Mouse (Mus musculus) midbrain, embryonic 12.5 days (tissue): ENCODE results near the gene 9030624G23Rik. TPM values are rescaled to one million over a fixed set of nuclear protein-coding genes. Genes with fewer than 3 reads are reported as not detected.
A peak's percentile ranks its signal among the peaks of the same experiment; 100 is the strongest.
"Not testable (repeated sequence)": the region's sequence is repeated elsewhere in the genome, so short reads cannot be mapped to it uniquely, and the experiment has no call there.

ENCODE experiments used
- ATAC-seq: fragments of 200-750 bp; cut with Nextera tagmentation; 2 replicates; pipeline ENCODE4 v1.8.0; 2017; ENCODE audit warnings: low read depth, moderate TSS enrichment, moderate library complexity; ENCODE audit not compliant: low FRiP score
- H3K27ac ChIP-seq: fragments of 300-500 bp; sonication (generic); replicated peaks from 2 replicates; pipeline ENCODE4 v1.5.1; 2016; ENCODE audit warnings: mild to moderate bottlenecking
- H3K27me3 ChIP-seq: fragments of 300-500 bp; sonication (generic); 2 replicates; pipeline ENCODE4 v1.6.1; 2016; ENCODE audit warnings: mild to moderate bottlenecking
- H3K36me3 ChIP-seq: fragments of 300-500 bp; sonication (generic); 2 replicates; pipeline ENCODE4 v1.6.1; 2016
- H3K4me1 ChIP-seq: fragments of 300-500 bp; sonication (generic); 2 replicates; pipeline ENCODE4 v1.6.1; 2016
- H3K4me2 ChIP-seq: fragments of 300-500 bp; sonication (generic); replicated peaks from 2 replicates; pipeline ENCODE4 v1.6.1; 2016; ENCODE audit warnings: mild to moderate bottlenecking, moderate library complexity
- H3K4me3 ChIP-seq: fragments of 300-500 bp; sonication (generic); 2 replicates; pipeline ENCODE4 v1.5.1; 2016; ENCODE audit warnings: mild to moderate bottlenecking
- H3K9ac ChIP-seq: fragments of 300-500 bp; sonication (generic); replicated peaks from 2 replicates; pipeline ENCODE4 v1.6.1; 2016; ENCODE audit warnings: mild to moderate bottlenecking, moderate library complexity
- H3K9me3 ChIP-seq: fragments of 300-500 bp; sonication (generic); 2 replicates; pipeline ENCODE4 v1.6.1; 2016; ENCODE audit warnings: mild to moderate bottlenecking
- WGBS: fragments of 180-500 bp; shearing (Covaris S2); methylation state at CpG from one replicate; pipeline ENCODE4 v1.1.7; 2016; 5-methylcytosine and 5-hydroxymethylcytosine counted together
- polyA plus RNA-seq: library from polyadenylated mRNA; unstranded; fragments of >200 nt; fragmentation: Nextera tagmentation; extraction: Ambion mirVana; gene quantifications from 2 replicates; pipeline ENCODE4 v1.2.1, GENCODE M21; 2016

Gene 9030624G23Rik
- polyA plus RNA-seq = 1.1 and 1.7 TPM in 2 replicates

GRCm38 (mm10) chr12:24097108-24097520, at the start of gene 9030624G23Rik:
TSS of gene 9030624G23Rik (minus strand) at chr12:24097246.
- not testable (repeated sequence) for H3K27me3 ChIP-seq, H3K36me3 ChIP-seq, ATAC-seq, H3K4me1 ChIP-seq, H3K9ac ChIP-seq, H3K9me3 ChIP-seq, H3K27ac ChIP-seq
- 2% methylated on average over 38 of the region's 39 CpGs for WGBS
- peak within 1 kb of the TSS; percentile 44 for H3K4me3 ChIP-seq
- peak within 1 kb of the TSS; percentile 42 for H3K4me2 ChIP-seq

GRCm38 (mm10) chr12:24083096-24083495, 13.9 kb downstream of the 9030624G23Rik start:
- not testable (repeated sequence) for H3K27me3 ChIP-seq, H3K4me1 ChIP-seq, H3K36me3 ChIP-seq, H3K9me3 ChIP-seq, H3K4me2 ChIP-seq, H3K9ac ChIP-seq, H3K4me3 ChIP-seq, H3K27ac ChIP-seq, ATAC-seq
- WGBS = 96% methylated on average over 2 of the region's 5 CpGs
